Mouse (Mus musculus) CH12.LX (cell line): ENCODE data around the gene Camp. TPM values are rescaled to one million over a fixed set of nuclear protein-coding genes. Genes with fewer than 3 reads are reported as not detected.

Experiments
- DNase-seq: peaks from one replicate; pipeline ENCODE4 v3.0.0-alpha.2; 2013; ENCODE audit errors: extremely low read depth
- H3K27ac ChIP-seq: 2 replicates; pipeline ENCODE4 v1.5.1; 2012; ENCODE audit warnings: low read depth, mild to moderate bottlenecking, control low read depth, moderate library complexity; ENCODE audit not compliant: insufficient read depth
- H3K27me3 ChIP-seq: replicated peaks from 2 replicates; pipeline ENCODE3; 2012; ENCODE audit warnings: inconsistent platforms
- H3K36me3 ChIP-seq, 2 experiments: replicated peaks in 1 of 2; 2 replicates each; pipeline versions ENCODE3 to v1.6.1; 2012; ENCODE audit warnings: inconsistent platforms in 1 of 2, low read length in 1 of 2, mild to moderate bottlenecking in 1 of 2, mixed read lengths in 1 of 2, moderate library complexity in 1 of 2; ENCODE audit not compliant: control insufficient read depth in 1 of 2, insufficient read depth in 1 of 2
- H3K4me1 ChIP-seq, 2 experiments: 2 replicates each; pipeline ENCODE4 v1.6.1; 2012; ENCODE audit warnings: inconsistent platforms in 1 of 2, moderate library complexity in 1 of 2; ENCODE audit not compliant: insufficient read depth in 2 of 2, control insufficient read depth in 1 of 2
- H3K4me2 ChIP-seq: 2 replicates; pipeline ENCODE4 v1.6.1; 2012; ENCODE audit warnings: low read depth, mild to moderate bottlenecking, control low read depth; ENCODE audit not compliant: poor library complexity, insufficient read depth, severe bottlenecking
- H3K4me3 ChIP-seq, 3 experiments: fragments of 150-350 bp in 1 of 3; sonication (generic) in 1 of 3; replicated peaks in 1 of 3; 2 replicates each; pipeline versions ENCODE3 to v1.5.1; 2011 to 2012; ENCODE audit warnings: low read depth in 2 of 3, low read length in 2 of 3, mild to moderate bottlenecking in 2 of 3, moderate library complexity in 2 of 3, control low read depth in 1 of 3, improper control_type of control experiment in 1 of 3, inconsistent platforms in 1 of 3, mixed read lengths in 1 of 3; ENCODE audit not compliant: poor library complexity in 1 of 3
- H3K79me2 ChIP-seq: replicated peaks from 2 replicates; pipeline ENCODE4 v1.6.1; 2012; ENCODE audit warnings: mild to moderate bottlenecking, moderate library complexity; ENCODE audit not compliant: control insufficient read depth, poor library complexity, insufficient read depth, severe bottlenecking; ENCODE audit errors: extremely low read depth
- H3K9ac ChIP-seq: 2 replicates; pipeline ENCODE4 v1.6.1; 2012; ENCODE audit warnings: low read depth, mild to moderate bottlenecking, control low read depth, moderate library complexity; ENCODE audit not compliant: insufficient read depth
- H3K9me3 ChIP-seq: replicated peaks from 2 replicates; pipeline ENCODE3; 2012; ENCODE audit warnings: low read length, inconsistent platforms, mixed read lengths
- BHLHE40 ChIP-seq: IDR thresholded peaks from 2 replicates; pipeline ENCODE4 v1.6.1; 2011; ENCODE audit warnings: mild to moderate bottlenecking, low read depth, low read length, improper control_type of control experiment
- CTCF ChIP-seq, 2 experiments: IDR thresholded peaks in 1 of 2; conservative IDR thresholded peaks in 1 of 2; 2 replicates each; pipeline ENCODE4 v1.5.1; 2011 to 2012; ENCODE audit warnings: low read depth in 2 of 2, low read length in 2 of 2, improper control_type of control experiment in 1 of 2, inconsistent platforms in 1 of 2, mild to moderate bottlenecking in 1 of 2, moderate library complexity in 1 of 2
- ELF1 ChIP-seq: IDR thresholded peaks from 2 replicates; pipeline ENCODE4 v1.6.1; 2014; ENCODE audit warnings: low read depth, mild to moderate bottlenecking, inconsistent platforms, low read length, improper control_type of control experiment
- ETS1 ChIP-seq: conservative IDR thresholded peaks from 2 replicates; pipeline ENCODE4 v1.6.1; 2012; ENCODE audit warnings: low read depth, mild to moderate bottlenecking, inconsistent platforms, low read length, improper control_type of control experiment, moderate library complexity
- IRF4 ChIP-seq: IDR thresholded peaks from 2 replicates; pipeline ENCODE4 v1.6.1; 2014; ENCODE audit warnings: low read depth, mild to moderate bottlenecking, inconsistent platforms, low read length, improper control_type of control experiment
- JUND ChIP-seq: conservative IDR thresholded peaks from 2 replicates; pipeline ENCODE4 v1.6.1; 2011; ENCODE audit warnings: low read depth, low read length, improper control_type of control experiment
- MAX ChIP-seq: IDR thresholded peaks from 2 replicates; pipeline ENCODE4 v1.6.1; 2011; ENCODE audit warnings: low read length, improper control_type of control experiment
- MAZ ChIP-seq: IDR thresholded peaks from 2 replicates; pipeline ENCODE4 v1.6.1; 2012; ENCODE audit warnings: low read depth, mild to moderate bottlenecking, inconsistent platforms, low read length, improper control_type of control experiment, moderate library complexity
- MEF2A ChIP-seq: IDR thresholded peaks from 2 replicates; pipeline ENCODE4 v1.6.1; 2014; ENCODE audit warnings: low read depth, mild to moderate bottlenecking, inconsistent platforms, low read length, improper control_type of control experiment, borderline replicate concordance
- MXI1 ChIP-seq: IDR thresholded peaks from 2 replicates; pipeline ENCODE4 v1.6.1; 2011; ENCODE audit warnings: mild to moderate bottlenecking, low read depth, low read length, improper control_type of control experiment
- MYC ChIP-seq: IDR thresholded peaks from 2 replicates; pipeline ENCODE4 v1.6.1; 2011; ENCODE audit warnings: low read depth, mild to moderate bottlenecking, improper control_type of control experiment, low read length
- NELFE ChIP-seq: IDR thresholded peaks from 2 replicates; pipeline ENCODE4 v1.6.1; 2011; ENCODE audit warnings: low read depth, low read length, improper control_type of control experiment
- PAX5 ChIP-seq: IDR thresholded peaks from 2 replicates; pipeline ENCODE4 v1.6.1; 2012; ENCODE audit warnings: low read length, inconsistent platforms, mixed read lengths
- POLR2AphosphoS2 ChIP-seq: IDR thresholded peaks from 2 replicates; pipeline ENCODE4 v1.6.1; 2011; ENCODE audit warnings: low read depth, low read length, improper control_type of control experiment
- RAD21 ChIP-seq: IDR thresholded peaks from 2 replicates; pipeline ENCODE4 v1.6.1; 2011; ENCODE audit warnings: low read depth, mild to moderate bottlenecking, low read length, improper control_type of control experiment, moderate library complexity
- RCOR1 ChIP-seq: conservative IDR thresholded peaks from 2 replicates; pipeline ENCODE4 v1.6.1; 2012; ENCODE audit warnings: low read depth, mild to moderate bottlenecking, inconsistent platforms, low read length, improper control_type of control experiment
- TBP ChIP-seq: conservative IDR thresholded peaks from 2 replicates; pipeline ENCODE4 v1.6.1; 2011; ENCODE audit warnings: low read depth, low read length, improper control_type of control experiment
- TCF12 ChIP-seq: IDR thresholded peaks from 2 replicates; pipeline ENCODE4 v1.6.1; 2014; ENCODE audit warnings: low read depth, mild to moderate bottlenecking, inconsistent platforms, low read length, improper control_type of control experiment
- UBTF ChIP-seq: IDR thresholded peaks from 2 replicates; pipeline ENCODE4 v1.6.1; 2012; ENCODE audit warnings: low read depth, mild to moderate bottlenecking, inconsistent platforms, low read length, improper control_type of control experiment, moderate library complexity
- USF1 ChIP-seq: IDR thresholded peaks from 2 replicates; pipeline ENCODE4 v1.6.1; 2014; ENCODE audit warnings: low read depth, mild to moderate bottlenecking, inconsistent platforms, low read length, improper control_type of control experiment
- USF2 ChIP-seq: conservative IDR thresholded peaks from 2 replicates; pipeline ENCODE4 v1.6.1; 2011; ENCODE audit warnings: low read depth, low read length, improper control_type of control experiment
- ZNF384 ChIP-seq: IDR thresholded peaks from 2 replicates; pipeline ENCODE4 v1.6.1; 2012; ENCODE audit warnings: low read depth, low read length, improper control_type of control experiment, inconsistent platforms
- dilution Hi-C: fragments of 300-500 bp; cut with MboI; formaldehyde crosslinking; loops from 2 replicates; pipeline ENCODE4 v1.14.3; 2020; ENCODE audit warnings: low sequenced_read_pairs; ENCODE audit not compliant: extremely low pct_unique_long_range_greater_than_20kb, extremely low pct_ligation_motif_present
- in situ Hi-C: fragments of 300-500 bp; cut with MboI; formaldehyde crosslinking; loops from 3 replicates; pipeline ENCODE4 v1.14.3; 2019; ENCODE audit warnings: low sequenced_read_pairs, low pct_ligation_motif_present, low pct_unique_long_range_greater_than_20kb, mixed read lengths
- polyA plus RNA-seq: library from polyadenylated mRNA; unstranded; fragments of >175 nt; gene quantifications from 2 replicates; pipeline ENCODE4 v1.2.1, GENCODE M21; 2012; ENCODE audit warnings: low read depth; ENCODE audit not compliant: insufficient read length
- total RNA-seq, 2 experiments: library from RNA; depleted of rRNA; stranded (reverse); fragments of 300-350 nt in 1 of 2; fragments of >200 nt in 1 of 2; gene quantifications; 2 replicates each; pipeline ENCODE4 v1.2.3; 2012 to 2014

Gene Camp
- total and polyA plus RNA-seq, 3 experiments = not detected

- in situ Hi-C loops (loop anchor here (5.0 to 10.0 kb wide), 2 partner anchors 46 to 388 kb away; no protein-coding TSS in a partner anchor), dilution Hi-C loops (no loop called here)
- no peak for DNase-seq
- Histone ChIP-seq H3K27me3 (no peaks in the 10 kb centered on the region), H3K4me3 (no peak overlapping the region), H3K4me1 (0 out of 4 replicates have a peak, but pooled peaks cover 0 to 3% of the 10 kb centered on the region in 2 experiments), H3K79me2 (no peaks in the 10 kb centered on the region), H3K36me3 (peaks cover 37 to 85% of the 10 kb centered on the region in 2 experiments), H3K9ac (no peak overlapping the region), H3K9me3 (no peaks in the 10 kb centered on the region), H3K4me2 (no peak overlapping the region), H3K27ac (no peak overlapping the region)
- TF ChIP-seq NELFE = no peak
- TF ChIP-seq CTCF (conservative IDR thresholded peaks at IDR 0.05 in 1 of 2, IDR thresholded peaks at IDR 0.05 in 1 of 2; ENCODE audit: low read depth in 2 of 2, low read length in 2 of 2) = no peak
- no peak for TF ChIP-seq IRF4
- no peak for TF ChIP-seq RCOR1
- TF ChIP-seq ELF1 = no peak
- no peak for TF ChIP-seq TBP
- no peak for TF ChIP-seq RAD21
- TF ChIP-seq ZNF384 = 0 out of 2 replicates have a peak, but pooled peaks have one; percentile 34
- TF ChIP-seq POLR2AphosphoS2 = 0 out of 2 replicates have a peak, but pooled peaks have one; percentile 3
- TF ChIP-seq BHLHE40 = no peak
- no peak for TF ChIP-seq MXI1
- no peak for TF ChIP-seq ETS1
- no peak for TF ChIP-seq MYC
- TF ChIP-seq JUND = no peak
- TF ChIP-seq UBTF = no peak
- no peak for TF ChIP-seq PAX5
- TF ChIP-seq TCF12 = no peak
- no peak for TF ChIP-seq MAZ
Measured at GRCm38 (mm10) chr9:109896253-109897150, 47.1 kb upstream of the Camp start.

DNA sequence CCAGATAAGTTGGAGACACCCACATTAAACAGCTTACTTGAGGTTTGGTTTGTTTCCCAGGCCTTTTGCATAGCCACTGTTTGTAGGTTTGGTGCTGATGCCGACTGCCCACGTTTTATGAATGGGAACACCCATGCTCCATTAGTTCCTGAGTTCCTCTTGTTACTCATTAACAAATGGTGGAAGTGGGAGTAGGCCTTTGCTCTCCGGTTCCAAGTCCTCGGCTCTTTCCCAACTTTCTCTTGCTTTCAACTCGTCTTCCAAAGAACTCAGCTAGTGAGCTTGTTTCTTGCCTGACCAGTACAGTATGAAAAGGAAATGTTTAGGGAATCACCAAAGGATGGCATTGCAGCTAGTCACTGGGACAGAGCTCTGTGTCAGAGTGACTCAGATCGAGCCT lies 46.2 kb upstream of the Camp start:
- Histone ChIP-seq H3K4me3 (no peak overlapping the region), H3K27me3 (no peaks in the 10 kb centered on the region), H3K9ac (no peak overlapping the region), H3K9me3 (no peaks in the 10 kb centered on the region), H3K4me1 (0 out of 4 replicates have a peak, but pooled peaks cover 0 to 3% of the 10 kb centered on the region in 2 experiments), H3K27ac (no peak overlapping the region), H3K79me2 (no peaks in the 10 kb centered on the region), H3K4me2 (no peak overlapping the region), H3K36me3 (peaks cover 46 to 91% of the 10 kb centered on the region in 2 experiments)
- TF ChIP-seq PAX5 (no peak), USF2 (no peak), JUND (no peak), MEF2A (no peak), ETS1 (no peak), UBTF (no peak), MAX (no peak), USF1 (no peak)
- no peak for DNase-seq
- dilution Hi-C loops = no loop called here
- in situ Hi-C loops = loop anchor here (5.0 to 10.0 kb wide), 2 partner anchors 47 to 389 kb away; no protein-coding TSS in a partner anchor
